Mouse (Mus musculus): ENCODE data around the gene Gpc2. TPM values are rescaled to one million over a fixed set of nuclear protein-coding genes. Genes with fewer than 3 reads are reported as not detected.

Gene Gpc2
- polyA plus RNA-seq, 1 experiment: 41.6 TPM

GRCm38 (mm10) chr5:138258542-138258941, 21.3 kb downstream of the Gpc2 start:
- DNase-seq: no peak
- TF ChIP-seq CTCF (IDR thresholded peaks at IDR 0.05; ENCODE audit: borderline replicate concordance, control insufficient read depth, extremely low read depth, insufficient read depth, low read length, poor library complexity): no peak
- TF ChIP-seq POLR2A (IDR thresholded peaks at IDR 0.05; ENCODE audit: control insufficient read depth, extremely low read depth, insufficient read depth, low read length, poor library complexity): no peak
- Histone ChIP-seq H3K4me3 (ENCODE audit: control insufficient read depth, insufficient read depth, low read length) (no peak overlapping the region), H3K4me1 (replicated peaks; ENCODE audit: control insufficient read depth, insufficient read depth, low read length) (peaks cover 30% of the 10 kb centered on the region), H3K36me3 (ENCODE audit: control insufficient read depth, insufficient read depth, low read length) (peaks cover 8% of the 10 kb centered on the region; the same call in 1 of the 2 replicates), H3K27ac (ENCODE audit: control insufficient read depth, insufficient read depth, low read length) (no peak overlapping the region), H3K27me3 (ENCODE audit: control insufficient read depth, insufficient read depth, low read length) (no peaks in the 10 kb centered on the region)
- WGBS: 92% methylated on average over 6 of the region's 6 CpGs

- no peak overlapping the region for H3K27ac ChIP-seq (ENCODE audit: control insufficient read depth, insufficient read depth, low read length)
- WGBS: 77% methylated on average over 3 of the region's 3 CpGs
- no peak overlapping the region for H3K4me3 ChIP-seq (ENCODE audit: control insufficient read depth, insufficient read depth, low read length)
- H3K4me1 ChIP-seq (replicated peaks; ENCODE audit: control insufficient read depth, insufficient read depth, low read length): peaks cover 28% of the 10 kb centered on the region
- no peaks in the 10 kb centered on the region for H3K27me3 ChIP-seq (ENCODE audit: control insufficient read depth, insufficient read depth, low read length)
- no peak for TF ChIP-seq CTCF (IDR thresholded peaks at IDR 0.05; ENCODE audit: borderline replicate concordance, control insufficient read depth, extremely low read depth, insufficient read depth, low read length, poor library complexity)
- no peak for TF ChIP-seq POLR2A (IDR thresholded peaks at IDR 0.05; ENCODE audit: control insufficient read depth, extremely low read depth, insufficient read depth, low read length, poor library complexity)
- peaks cover 8% of the 10 kb centered on the region; the same call in 1 of the 2 replicates for H3K36me3 ChIP-seq (ENCODE audit: control insufficient read depth, insufficient read depth, low read length)
- no peak for DNase-seq
These were observed 21.7 kb downstream of the Gpc2 start for GRCm38 (mm10) chr5:138258078-138258477.

GRCm38 (mm10) chr5:138257585-138257978, 22.2 kb downstream of the Gpc2 start:
- peak overlapping the region; percentile 45; the same call in 1 of the 2 replicates for H3K27ac ChIP-seq (ENCODE audit: control insufficient read depth, insufficient read depth, low read length)
- no peak overlapping the region for H3K4me3 ChIP-seq (ENCODE audit: control insufficient read depth, insufficient read depth, low read length)
- WGBS: 94% methylated on average over 4 of the region's 4 CpGs
- peaks cover 8% of the 10 kb centered on the region; the same call in 1 of the 2 replicates for H3K36me3 ChIP-seq (ENCODE audit: control insufficient read depth, insufficient read depth, low read length)
- H3K27me3 ChIP-seq (ENCODE audit: control insufficient read depth, insufficient read depth, low read length): no peaks in the 10 kb centered on the region
- H3K4me1 ChIP-seq (replicated peaks; ENCODE audit: control insufficient read depth, insufficient read depth, low read length): peaks cover 23% of the 10 kb centered on the region
- no peak for TF ChIP-seq CTCF (IDR thresholded peaks at IDR 0.05; ENCODE audit: borderline replicate concordance, control insufficient read depth, extremely low read depth, insufficient read depth, low read length, poor library complexity)
- TF ChIP-seq POLR2A (IDR thresholded peaks at IDR 0.05; ENCODE audit: control insufficient read depth, extremely low read depth, insufficient read depth, low read length, poor library complexity): no peak
- DNase-seq: no peak

- 20% methylated on average over 10 of the region's 10 CpGs for WGBS
- peaks cover 18% of the 10 kb centered on the region for H3K4me1 ChIP-seq (replicated peaks; ENCODE audit: control insufficient read depth, insufficient read depth, low read length)
- H3K27me3 ChIP-seq (ENCODE audit: control insufficient read depth, insufficient read depth, low read length): no peaks in the 10 kb centered on the region
- H3K27ac ChIP-seq (ENCODE audit: control insufficient read depth, insufficient read depth, low read length): peak overlapping the region; percentile 46; the same call in 1 of the 2 replicates
- no peak for TF ChIP-seq CTCF (IDR thresholded peaks at IDR 0.05; ENCODE audit: borderline replicate concordance, control insufficient read depth, extremely low read depth, insufficient read depth, low read length, poor library complexity)
- TF ChIP-seq POLR2A (IDR thresholded peaks at IDR 0.05; ENCODE audit: control insufficient read depth, extremely low read depth, insufficient read depth, low read length, poor library complexity): no peak
- no peak for DNase-seq
- H3K4me3 ChIP-seq (ENCODE audit: control insufficient read depth, insufficient read depth, low read length): no peak overlapping the region
- peaks cover 8% of the 10 kb centered on the region; the same call in 1 of the 2 replicates for H3K36me3 ChIP-seq (ENCODE audit: control insufficient read depth, insufficient read depth, low read length)
These were observed 22.7 kb downstream of the Gpc2 start for GRCm38 (mm10) chr5:138256966-138257584.

GRCm38 (mm10) chr5:138256094-138256467, 23.7 kb downstream of the Gpc2 start:
- TF ChIP-seq POLR2A (IDR thresholded peaks at IDR 0.05; ENCODE audit: control insufficient read depth, extremely low read depth, insufficient read depth, low read length, poor library complexity) (no peak), CTCF (IDR thresholded peaks at IDR 0.05; ENCODE audit: borderline replicate concordance, control insufficient read depth, extremely low read depth, insufficient read depth, low read length, poor library complexity) (no peak)
- Histone ChIP-seq H3K27ac (ENCODE audit: control insufficient read depth, insufficient read depth, low read length) (peak overlapping the region; percentile 54; the same call in 1 of the 2 replicates), H3K4me3 (ENCODE audit: control insufficient read depth, insufficient read depth, low read length) (peak overlapping the region; percentile 90), H3K36me3 (ENCODE audit: control insufficient read depth, insufficient read depth, low read length) (peaks cover 8% of the 10 kb centered on the region; the same call in 1 of the 2 replicates), H3K4me1 (replicated peaks; ENCODE audit: control insufficient read depth, insufficient read depth, low read length) (peaks cover 15% of the 10 kb centered on the region), H3K27me3 (ENCODE audit: control insufficient read depth, insufficient read depth, low read length) (no peaks in the 10 kb centered on the region)
- no peak for DNase-seq
- WGBS: 5% methylated on average over 7 of the region's 7 CpGs

GRCm38 (mm10) chr5:138255353-138256093, 24.3 kb downstream of the Gpc2 start, which contains the start of gene Lamtor4:
Gene Lamtor4, plus strand, starts transcription at chr5:138255482.
- peak; percentile 93 for DNase-seq
- peak; percentile 80 for TF ChIP-seq POLR2A (IDR thresholded peaks at IDR 0.05; ENCODE audit: control insufficient read depth, extremely low read depth, insufficient read depth, low read length, poor library complexity)
- 0 out of 2 replicates have a peak, but pooled peaks have one; percentile 53 for TF ChIP-seq CTCF (IDR thresholded peaks at IDR 0.05; ENCODE audit: borderline replicate concordance, control insufficient read depth, extremely low read depth, insufficient read depth, low read length, poor library complexity)
- H3K4me3 ChIP-seq (ENCODE audit: control insufficient read depth, insufficient read depth, low read length): peak within 1 kb of the TSS; percentile 90
- no peaks in the 10 kb centered on the region for H3K27me3 ChIP-seq (ENCODE audit: control insufficient read depth, insufficient read depth, low read length)
- 0% methylated on average over 38 of the region's 38 CpGs for WGBS
- peaks cover 3% of the 10 kb centered on the region; the same call in 1 of the 2 replicates for H3K36me3 ChIP-seq (ENCODE audit: control insufficient read depth, insufficient read depth, low read length)
- H3K4me1 ChIP-seq (replicated peaks; ENCODE audit: control insufficient read depth, insufficient read depth, low read length): peaks cover 15% of the 10 kb centered on the region
- H3K27ac ChIP-seq (ENCODE audit: control insufficient read depth, insufficient read depth, low read length): peak within 1 kb of the TSS; percentile 54; the same call in 1 of the 2 replicates

Data from thymus, adult 2 months (tissue).